Mouse (Mus musculus) liver, embryonic 14.5 days (tissue): ENCODE measurements around the gene Ciapin1.

Source experiments
- CTCF ChIP-seq: IDR thresholded peaks from 2 replicates; pipeline ENCODE4 v1.5.1; 2016; ENCODE audit warnings: antibody characterized with exemption, low read depth, control low read depth
- EP300 ChIP-seq: IDR thresholded peaks from 2 replicates; pipeline ENCODE4 v1.6.1; 2016; ENCODE audit warnings: antibody characterized with exemption, low read depth

DNA sequence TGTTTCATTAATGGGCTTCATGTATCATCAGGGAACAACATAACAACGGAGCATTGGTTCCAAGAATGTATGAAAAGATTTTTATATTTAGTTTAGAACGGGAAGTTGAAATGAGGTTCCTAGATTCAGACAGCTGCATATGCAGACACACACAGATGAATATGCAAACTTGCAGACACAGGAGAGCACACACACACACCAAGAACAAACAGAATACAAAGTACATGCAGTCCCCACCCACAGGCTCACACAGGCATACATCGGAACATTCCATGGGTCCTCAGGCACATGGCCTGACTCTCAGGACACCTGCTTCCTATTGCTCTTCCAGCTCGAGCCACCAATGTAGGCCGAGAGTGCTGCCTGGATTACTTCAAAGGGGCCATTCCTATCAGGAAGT is 27.3 kb downstream of the Ciapin1 start:
- TF ChIP-seq CTCF (no peak), EP300 (no peak)
